Mouse (Mus musculus) mouse embryonic stem cell (cell line): Measurements from ENCODE around the gene Mfsd4b4.
"Not testable (repeated sequence)": the region's sequence is repeated elsewhere in the genome, so short reads cannot be mapped to it uniquely, and the experiment has no call there.

ENCODE experiments used
- in situ Hi-C, 2 experiments: fragments of 300-500 bp; cut with MboI; formaldehyde crosslinking; loops; 1 replicate in 1 of 2; 3 replicates in 1 of 2; pipeline ENCODE4 v1.14.3; 2019 to 2020; ENCODE audit warnings: low sequenced_read_pairs in 2 of 2, low pct_unique_long_range_greater_than_20kb in 1 of 2, mixed read lengths in 1 of 2; ENCODE audit not compliant: unreplicated experiment in 1 of 2

Gene Mfsd4b4

DNA sequence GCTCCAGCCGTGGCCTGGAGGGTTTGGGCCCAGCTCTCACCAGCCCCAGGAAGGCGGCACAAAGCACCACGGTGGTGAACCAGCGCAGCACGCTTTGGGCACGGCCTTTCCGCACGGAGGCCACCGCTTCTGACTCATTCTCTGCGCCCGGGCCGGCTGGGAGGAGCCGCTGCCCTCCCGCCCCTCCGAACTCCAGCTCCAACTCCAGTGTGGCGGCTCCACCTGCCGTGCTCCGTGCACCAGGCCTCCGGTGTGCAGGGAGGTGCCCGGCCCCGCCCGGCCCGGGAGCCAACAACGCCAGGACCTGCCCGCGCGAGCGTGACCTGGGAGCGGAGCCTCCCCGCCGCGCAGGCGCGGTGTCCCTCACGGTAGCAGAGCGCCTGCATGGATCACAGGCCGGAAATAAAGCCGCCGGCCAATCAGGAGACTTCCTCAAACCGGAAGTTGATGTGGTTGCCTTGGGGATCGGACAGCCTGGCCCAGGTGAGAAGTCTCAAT is at the start of gene Mfsd4b4:
Gene Mfsd4b4 (minus strand): TSS at position 365 of the 498 bp plus-strand sequence.
- in situ Hi-C loops, result loop anchor here in 1 of 2 experiments (5.0 kb wide), 1 partner anchor 58 kb away; no protein-coding TSS in a partner anchor

DNA sequence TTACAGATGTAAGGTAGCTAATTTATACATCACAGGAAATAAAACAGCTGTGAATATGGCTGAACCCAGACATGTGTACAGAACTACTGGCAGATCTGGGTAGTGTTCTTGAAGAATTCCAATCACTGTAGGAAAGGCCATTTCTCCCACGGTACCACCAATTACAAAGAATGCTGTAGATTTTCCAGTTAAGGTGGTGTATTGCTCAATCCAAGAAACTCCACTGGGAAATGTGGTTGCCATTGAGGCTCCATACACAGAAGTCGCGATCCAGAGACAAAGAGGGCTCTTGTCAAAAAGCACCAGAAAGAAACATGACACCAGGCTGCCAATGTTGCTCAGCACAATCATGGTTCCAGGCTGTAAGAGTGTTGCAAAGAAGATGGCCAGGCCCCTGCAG is 48.2 kb upstream of the Mfsd4b4 start:
- in situ Hi-C loops, result not testable (repeated sequence)

DNA sequence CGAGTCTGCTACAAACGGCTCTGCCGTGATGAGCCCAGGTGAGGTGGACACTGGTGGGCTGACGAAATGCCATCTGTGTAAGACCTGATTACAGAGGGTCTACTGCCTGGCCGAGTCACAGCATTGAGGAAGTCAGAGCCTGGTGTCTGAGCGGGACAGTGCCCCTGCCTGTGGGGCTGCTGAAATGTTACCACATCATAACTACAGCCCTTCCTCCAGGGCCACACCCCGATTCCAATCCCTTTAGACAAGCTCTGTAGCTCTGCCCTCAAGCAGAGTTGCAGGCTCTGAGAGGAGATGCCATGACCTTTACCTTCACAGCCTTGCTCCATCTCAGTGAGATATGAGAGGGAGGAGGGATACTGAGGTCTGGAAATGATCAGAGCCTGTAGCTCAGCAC is 37.5 kb upstream of the Mfsd4b4 start:
- in situ Hi-C loops, result loop anchor here in 1 of 2 experiments (5.0 kb wide), 1 partner anchor 94 kb away; no protein-coding TSS in a partner anchor

DNA sequence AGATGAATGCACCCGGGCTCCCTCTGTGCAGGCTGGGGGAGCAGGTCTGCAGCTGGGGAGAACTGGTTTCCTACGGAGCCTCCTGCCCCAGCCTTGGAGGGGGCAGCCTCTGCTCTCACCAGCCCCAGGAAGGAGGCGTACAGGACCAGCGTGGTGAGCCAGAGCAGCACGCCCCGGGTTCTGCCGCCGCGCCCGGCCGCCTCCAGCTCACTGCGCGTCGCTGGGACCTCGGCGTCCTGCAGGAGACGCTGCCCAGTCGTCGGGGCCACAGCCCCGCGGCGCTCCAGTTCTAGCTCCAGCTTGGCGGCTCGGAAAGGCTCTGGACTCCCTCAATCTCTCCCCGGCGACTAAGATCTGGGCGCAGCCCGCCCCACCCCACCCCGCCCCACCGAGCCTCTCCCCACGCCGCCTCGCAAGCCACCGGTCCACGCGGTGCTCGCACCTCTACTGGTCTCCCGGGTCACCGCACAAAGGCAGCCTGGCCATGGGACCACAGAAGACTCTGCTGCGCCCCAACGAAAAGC is 27.6 kb upstream of the Mfsd4b4 start, which contains the start of gene Mfsd4b2:
Gene Mfsd4b2 (minus strand): TSS at position 308 of the 524 bp plus-strand sequence.
- in situ Hi-C loops, result no loop called here

DNA sequence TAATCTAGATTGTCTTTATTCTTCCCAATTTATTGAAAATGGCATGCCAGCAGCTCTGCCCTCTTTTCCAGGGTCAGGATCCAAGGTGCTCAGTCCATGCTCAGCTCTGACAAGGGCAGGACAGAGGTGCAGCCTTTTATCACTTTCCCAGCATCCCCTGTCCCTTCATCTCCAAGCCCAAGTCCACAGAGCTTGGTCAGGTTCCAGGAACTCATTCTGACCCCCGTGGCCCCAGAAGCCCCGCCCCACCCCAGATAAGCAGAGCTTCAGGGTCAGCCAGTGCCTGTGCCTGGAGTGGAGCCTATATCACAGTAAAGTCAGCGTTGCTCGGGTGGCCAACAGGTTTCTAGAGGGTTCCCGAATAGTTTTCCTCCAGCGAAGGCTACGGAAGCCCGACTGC is 25.5 kb upstream of the Mfsd4b4 start:
- in situ Hi-C loops, result not testable (repeated sequence)

DNA sequence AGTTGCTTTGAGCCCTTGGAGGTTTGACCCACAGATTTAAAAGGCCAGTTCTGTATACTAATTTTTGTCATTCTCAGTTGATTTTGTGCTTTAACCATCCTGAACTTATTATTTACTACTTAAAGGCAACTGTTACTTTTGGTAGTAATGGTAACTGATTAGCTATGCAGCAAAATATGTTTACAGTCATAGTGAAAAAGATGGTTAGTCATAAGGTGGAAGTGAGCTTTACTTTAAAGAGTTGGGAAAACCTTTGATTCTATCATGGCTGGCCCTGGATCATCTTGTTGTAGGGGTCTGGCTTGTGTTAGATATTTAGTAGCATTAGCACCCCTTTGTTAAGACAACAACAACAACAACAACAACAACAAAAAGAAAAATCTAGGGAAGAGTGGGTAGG is 13.6 kb upstream of the Mfsd4b4 start:
- in situ Hi-C loops, result no loop called here

DNA sequence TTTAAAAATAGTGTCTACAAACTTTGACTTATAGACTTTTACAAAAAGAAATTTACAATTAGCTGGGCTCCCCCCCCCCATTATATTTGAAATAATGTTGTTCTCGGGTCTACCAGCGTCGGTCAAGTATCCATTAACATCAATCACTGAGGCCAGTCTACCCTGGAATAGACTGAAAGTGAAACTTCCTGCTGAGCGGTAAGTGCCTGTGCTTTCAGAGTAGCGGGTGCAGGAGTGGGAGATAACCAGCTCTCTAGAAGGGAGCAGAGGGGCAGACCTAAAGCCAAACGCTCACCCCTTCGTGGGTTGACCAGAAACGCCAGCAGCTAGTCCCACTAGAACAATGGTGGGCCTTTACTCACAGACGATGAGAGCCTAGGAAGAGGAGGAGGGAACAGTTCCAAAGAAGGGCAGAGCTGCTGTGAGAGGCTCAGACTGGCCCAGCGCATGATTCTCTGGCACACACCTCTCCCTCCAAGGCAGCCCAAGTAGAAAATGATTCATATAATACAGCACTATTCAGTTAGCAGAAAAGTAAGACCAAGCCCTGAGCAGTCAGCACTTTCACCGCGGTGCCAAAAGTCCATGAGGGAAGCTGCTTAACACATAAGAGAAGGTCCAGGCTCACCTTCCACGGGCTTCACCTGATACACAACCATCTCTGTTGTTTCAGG is 9.9 kb upstream of the Mfsd4b4 start:
- in situ Hi-C loops, result no loop called here

DNA sequence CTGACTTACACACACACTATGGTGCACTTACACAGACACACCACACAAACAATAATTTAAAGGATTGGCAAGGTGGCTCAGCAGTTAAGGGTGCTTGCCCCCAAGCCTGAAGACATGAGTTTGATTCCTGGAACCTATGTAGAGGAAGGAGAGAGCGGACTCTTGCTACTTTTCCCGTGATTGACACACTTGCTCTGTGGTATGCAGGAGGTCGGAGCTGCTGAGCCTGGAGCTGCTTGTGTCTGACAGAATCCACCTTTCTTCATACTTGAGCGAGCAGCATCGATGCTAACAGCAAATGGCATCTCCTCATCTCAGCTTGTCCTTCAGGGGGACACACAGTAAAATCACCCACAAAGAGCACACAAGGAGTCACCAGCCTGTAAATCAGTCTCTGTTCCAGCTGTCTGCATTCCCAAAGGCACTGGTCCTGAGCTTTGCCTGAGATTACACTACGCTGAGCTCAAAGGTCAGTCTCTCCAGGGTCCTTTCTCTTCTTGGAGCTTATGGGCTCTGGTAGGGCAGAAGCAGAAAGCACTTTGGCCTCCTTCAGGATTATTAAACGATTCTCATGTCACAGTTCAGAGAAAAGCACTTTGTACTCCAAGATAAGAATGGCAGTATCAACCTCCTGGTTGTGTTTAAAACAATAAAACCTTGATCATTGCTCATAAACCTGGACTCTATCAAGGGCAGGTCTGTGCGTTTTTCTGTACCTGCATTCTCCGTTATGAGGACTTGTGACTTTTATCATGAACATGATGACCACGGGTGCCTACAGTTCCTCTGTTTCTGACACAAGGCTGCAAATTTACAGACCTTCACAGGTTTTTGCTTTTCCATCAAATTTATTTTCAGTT is 8.0 kb upstream of the Mfsd4b4 start:
- in situ Hi-C loops, result no loop called here

DNA sequence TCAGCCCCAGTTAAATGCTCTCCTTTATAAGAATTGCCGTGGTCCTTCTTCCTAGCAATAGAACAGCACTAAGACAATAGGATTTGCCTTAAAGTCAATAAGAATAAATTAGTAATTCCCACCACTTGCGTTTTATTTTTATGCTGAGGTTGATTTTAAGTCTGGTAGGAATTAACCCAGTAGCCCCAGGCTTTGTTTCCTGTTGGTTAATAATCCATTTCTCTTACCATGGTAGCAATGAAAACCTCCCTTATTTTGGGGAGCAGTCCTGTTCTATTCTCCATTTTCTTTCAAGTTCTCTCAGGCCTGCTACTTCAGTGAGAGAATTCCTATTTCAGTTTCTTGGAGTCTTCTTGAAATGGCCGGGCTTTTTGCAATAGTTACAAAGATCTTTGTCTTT is 5.2 kb upstream of the Mfsd4b4 start:
- in situ Hi-C loops, result no loop called here

DNA sequence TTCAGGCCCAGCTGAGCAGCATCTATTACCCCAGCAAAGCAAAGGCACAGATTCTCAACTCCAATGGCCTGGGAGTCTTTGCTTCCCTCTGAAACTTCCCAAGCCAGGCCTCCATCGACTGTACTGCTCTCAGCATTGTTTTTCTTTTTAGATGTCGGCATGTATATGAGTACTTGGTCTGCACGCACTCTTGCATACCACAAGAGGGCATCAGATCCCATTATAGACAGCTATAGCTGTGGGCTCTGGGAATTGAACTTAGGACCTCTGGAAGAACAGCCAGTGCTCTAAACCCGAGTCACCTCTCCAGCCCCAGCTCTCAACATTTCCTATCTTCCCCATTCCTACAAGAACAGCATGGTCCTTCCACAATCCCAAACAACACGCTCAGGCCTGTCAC is 2.5 kb downstream of the Mfsd4b4 start:
- in situ Hi-C loops, result loop anchor here in 1 of 2 experiments (5.0 kb wide), 1 partner anchor 61 kb away; no protein-coding TSS in a partner anchor

DNA sequence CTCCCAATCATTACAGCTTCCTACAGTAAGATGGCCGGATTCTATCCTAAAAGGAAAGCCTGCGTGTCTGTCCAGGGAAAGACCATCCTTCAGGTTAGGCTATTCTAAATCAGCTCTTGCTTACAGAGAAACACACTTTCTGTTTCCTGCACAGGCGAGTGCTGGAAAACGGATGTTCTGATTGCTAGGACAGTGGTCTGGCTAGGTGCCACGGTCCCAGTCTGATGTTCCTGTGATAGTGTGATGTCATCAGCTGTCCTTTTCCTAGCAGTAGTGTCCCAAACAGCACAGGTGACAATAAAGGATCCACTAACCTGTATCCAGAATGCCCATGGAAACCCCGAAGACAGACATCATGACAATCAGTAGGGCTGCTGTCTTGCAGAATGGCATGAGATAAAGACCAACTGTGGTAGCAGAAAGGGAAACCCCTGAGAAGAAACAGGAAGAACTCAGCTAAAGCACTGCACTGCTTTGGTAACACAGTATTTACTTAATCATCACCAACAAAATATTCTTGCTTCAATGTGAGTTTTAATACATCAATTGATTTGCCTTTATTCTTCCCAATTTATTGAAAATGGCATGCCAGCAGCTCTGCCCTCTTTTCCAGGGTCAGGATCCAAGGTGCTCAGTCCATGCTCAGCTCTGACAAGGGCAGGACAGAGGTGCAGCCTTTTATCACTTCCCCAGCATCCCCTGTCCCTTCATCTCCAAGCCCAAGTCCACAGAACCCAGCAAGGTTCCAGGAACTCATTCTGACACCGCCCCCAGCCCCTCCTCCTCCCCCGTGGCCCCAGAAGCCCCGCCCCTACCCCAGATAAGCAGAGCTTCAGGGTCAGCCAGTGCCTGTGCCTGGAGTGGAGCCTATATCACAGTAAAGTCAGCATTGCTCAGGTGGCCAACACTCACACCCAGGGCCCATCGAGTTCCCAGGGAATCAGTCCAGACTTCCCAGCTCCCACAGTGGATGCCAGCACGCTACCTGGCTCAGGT is 5.0 kb downstream of the Mfsd4b4 start:
- in situ Hi-C loops, result no loop called here

DNA sequence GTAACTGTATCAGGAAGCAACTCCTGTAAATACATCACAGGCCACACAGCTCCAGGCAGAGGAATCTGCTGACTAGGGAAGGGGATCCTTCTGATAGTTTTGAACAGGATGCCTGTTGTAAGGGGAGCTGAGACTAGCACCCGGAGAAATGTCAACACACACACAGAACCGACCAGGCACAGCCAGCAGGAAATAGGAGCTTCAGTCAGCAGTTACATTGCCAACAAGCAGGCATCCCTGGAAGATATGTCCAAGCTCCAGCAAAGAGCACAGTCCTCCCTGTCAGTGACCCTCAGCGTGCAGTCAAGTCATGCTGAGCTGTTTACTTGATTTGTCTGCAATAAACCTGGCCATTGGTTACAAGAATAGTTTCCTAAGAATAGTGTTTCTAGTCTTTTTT is 10.4 kb downstream of the Mfsd4b4 start:
- in situ Hi-C loops, result no loop called here

DNA sequence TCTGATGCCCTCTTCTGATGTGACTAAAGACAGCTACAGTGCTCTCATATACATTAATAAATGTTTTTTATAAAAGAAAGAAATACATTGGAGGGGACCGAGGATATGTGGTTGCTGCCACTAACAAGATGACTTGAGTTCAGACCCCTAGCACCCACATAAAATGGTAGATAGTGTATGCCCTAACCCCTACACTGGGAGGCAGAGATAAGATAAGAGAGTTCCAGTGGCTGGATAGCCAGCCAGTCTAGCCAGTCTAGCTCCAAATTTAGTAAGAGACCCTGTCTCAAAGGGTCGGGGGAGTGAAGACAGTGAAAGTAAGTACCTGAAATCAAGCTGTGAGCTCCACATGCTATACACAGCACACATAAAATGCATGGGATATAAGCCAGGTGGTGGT is 33.5 kb downstream of the Mfsd4b4 start:
- in situ Hi-C loops, result no loop called here

DNA sequence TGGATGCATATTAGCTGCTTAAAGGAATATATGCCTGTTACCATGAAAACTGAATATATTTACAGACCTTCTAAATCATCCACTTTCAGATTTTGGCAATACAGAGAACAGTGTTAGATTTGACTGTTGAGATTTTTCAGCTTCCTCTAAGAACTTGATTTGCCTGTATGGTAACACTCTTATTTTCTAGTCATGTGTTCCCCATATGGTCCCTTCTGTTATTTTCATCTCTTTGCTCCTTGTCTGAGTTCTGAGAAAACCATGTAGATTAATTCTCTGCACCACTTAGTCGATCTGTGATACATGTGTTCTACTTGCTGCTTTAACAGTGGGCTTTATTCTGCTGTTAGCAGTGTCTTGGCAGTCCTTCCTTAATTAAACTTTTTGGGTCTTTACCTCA is 56.4 kb downstream of the Mfsd4b4 start:
- in situ Hi-C loops, result loop anchor here in 1 of 2 experiments (5.0 kb wide), 1 partner anchor 95 kb away; no protein-coding TSS in a partner anchor
